Comparison of ENCODE assay signal across 8 mouse cellular contexts in the genomic region with DNA sequence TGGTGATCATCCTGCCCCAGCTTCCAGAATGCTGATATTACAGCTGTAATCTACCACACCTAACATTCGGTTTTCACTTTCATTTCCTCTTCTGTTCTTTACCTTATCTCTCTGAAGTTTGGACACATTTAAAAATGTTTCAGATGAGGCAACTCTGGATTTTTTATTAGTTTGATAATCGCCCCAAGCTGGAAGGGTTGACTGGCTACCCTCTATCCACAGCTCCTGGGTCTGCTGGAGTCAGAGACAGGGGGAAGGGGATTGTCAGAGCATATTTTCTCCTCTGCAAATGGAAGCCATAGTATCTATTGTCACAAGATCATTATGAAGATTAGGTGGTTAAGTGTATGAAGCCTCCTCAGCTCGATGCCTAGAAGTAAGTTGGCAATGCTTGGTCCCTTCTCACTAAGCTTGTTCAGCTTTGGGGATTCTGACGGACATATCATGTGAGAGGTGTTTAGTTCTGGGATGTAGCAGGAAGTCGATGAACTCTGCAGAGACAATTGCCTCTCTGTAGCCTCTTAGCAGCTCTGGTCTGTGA. TPM values are rescaled to one million over a fixed set of nuclear protein-coding genes. Genes with fewer than 3 reads are reported as not detected.
DNase-seq lines count a peak whose midpoint lies in the region; ATAC-seq and TF ChIP-seq lines count a peak whose summit lies in the region.

No protein-coding gene starts in this region.

- no peaks in the 10 kb centered on the region for H3K27me3 ChIP-seq in lung, embryonic 16.5 days (ENCODE audit: control insufficient read depth, insufficient read depth, low read depth, low read length)
- H3K27me3 ChIP-seq in hindbrain, postnatal 0 days (ENCODE audit: insufficient read depth, low read length): no peaks in the 10 kb centered on the region
- no peaks in the 10 kb centered on the region for H3K27me3 ChIP-seq in midbrain, embryonic 14.5 days (ENCODE audit: control insufficient read depth, insufficient read depth, low read length)

- peaks cover 12% of the 10 kb centered on the region for H3K4me1 ChIP-seq in lung, embryonic 16.5 days (replicated peaks; ENCODE audit: control insufficient read depth, insufficient read depth, low read length)
- peaks cover 6% of the 10 kb centered on the region; the same call in 1 of the 2 replicates for H3K4me1 ChIP-seq in hindbrain, postnatal 0 days (ENCODE audit: insufficient read depth, low read length)
- peaks cover 15% of the 10 kb centered on the region for H3K4me1 ChIP-seq in midbrain, embryonic 14.5 days (ENCODE audit: control insufficient read depth, insufficient read depth, low read length)

- 19% methylated on average over 5 of the region's 5 CpGs for WGBS in lung, embryonic 16.5 days
- WGBS in hindbrain, postnatal 0 days: 30% methylated on average over 5 of the region's 5 CpGs
- 31% methylated on average over 5 of the region's 5 CpGs for WGBS in midbrain, embryonic 14.5 days

- no peak for TF ChIP-seq CTCF in hindbrain, postnatal 0 days (IDR thresholded peaks at IDR 0.05; ENCODE audit: low read depth)

- H3K4me3 ChIP-seq in lung, embryonic 16.5 days (ENCODE audit: low read length): peak overlapping the region; percentile 63
- peak overlapping the region; percentile 96 for H3K4me3 ChIP-seq in hindbrain, postnatal 0 days (ENCODE audit: low read length)
- H3K4me3 ChIP-seq in midbrain, embryonic 14.5 days (replicated peaks; ENCODE audit: low read depth, low read length): peak overlapping the region; percentile 98

- DNase-seq in lung, postnatal 14 days: no peak
- peak; percentile 24 for DNase-seq in embryo, embryonic 10 days (ENCODE audit: low spot score)
- peak; percentile 5 for DNase-seq in hindbrain, postnatal 0 days (ENCODE audit: low spot score)
- peak; percentile 52 for DNase-seq in midbrain, embryonic 14.5 days
- no peak for DNase-seq in frontal cortex, postnatal 10 days (ENCODE audit: low spot score in 2 of 2)

- peak overlapping the region; percentile 86; the same call in 1 of the 2 replicates for H3K9ac ChIP-seq in lung, embryonic 16.5 days (ENCODE audit: low read length)
- H3K9ac ChIP-seq in hindbrain, postnatal 0 days (replicated peaks; ENCODE audit: low read length): peak overlapping the region; percentile 87
- H3K9ac ChIP-seq in midbrain, embryonic 14.5 days (replicated peaks; ENCODE audit: low read length): peak overlapping the region; percentile 97

- no peaks in the 10 kb centered on the region for H3K9me3 ChIP-seq in lung, embryonic 16.5 days (ENCODE audit: control insufficient read depth, low read length)
- no peaks in the 10 kb centered on the region for H3K9me3 ChIP-seq in hindbrain, postnatal 0 days (ENCODE audit: low read length)
- no peaks in the 10 kb centered on the region for H3K9me3 ChIP-seq in midbrain, embryonic 14.5 days (ENCODE audit: control insufficient read depth, low read length)

- peak overlapping the region; percentile 1; the same call in 1 of the 2 replicates for H3K27ac ChIP-seq in lung, embryonic 16.5 days (ENCODE audit: low read length)
- peak overlapping the region; percentile 98 for H3K27ac ChIP-seq in hindbrain, postnatal 0 days
- H3K27ac ChIP-seq in midbrain, embryonic 14.5 days (replicated peaks; ENCODE audit: low read depth, low read length): peak overlapping the region; percentile 99

- peak overlapping the region; percentile 76 for H3K4me2 ChIP-seq in lung, embryonic 16.5 days (ENCODE audit: low read depth, low read length)
- peak overlapping the region; percentile 73 for H3K4me2 ChIP-seq in hindbrain, postnatal 0 days (ENCODE audit: low read depth, low read length)
- H3K4me2 ChIP-seq in midbrain, embryonic 14.5 days (ENCODE audit: low read length): peak overlapping the region; percentile 82

- ATAC-seq in lung, embryonic 16.5 days (ENCODE audit: low read depth): no peak
- ATAC-seq in hindbrain, postnatal 0 days: no peak
- ATAC-seq in midbrain, embryonic 14.5 days (ENCODE audit: low FRiP score, low TSS enrichment): no peak
- ATAC-seq in granulocyte monocyte progenitor cell, adult 5-6 weeks (replicated peaks; ENCODE audit: poor library complexity, severe bottlenecking): no peak
- no peak for ATAC-seq in frontal cortex, adult (ENCODE audit: low TSS enrichment)

- no peaks in the 10 kb centered on the region for H3K36me3 ChIP-seq in lung, embryonic 16.5 days (ENCODE audit: control insufficient read depth, insufficient read depth, low read length)
- no peaks in the 10 kb centered on the region for H3K36me3 ChIP-seq in hindbrain, postnatal 0 days (ENCODE audit: insufficient read depth, low read length)
- no peaks in the 10 kb centered on the region for H3K36me3 ChIP-seq in midbrain, embryonic 14.5 days (ENCODE audit: control insufficient read depth, insufficient read depth, low read length)

RNA-seq across cellular contexts. Expression of gene Tut4, which starts 1.0 kb away (rescaled TPM):
- polyA plus RNA-seq in lung, embryonic 16.5 days (2015; fragmentation: Nextera tagmentation; extraction: Ambion mirVana): 53.9 and 57.7 TPM in 2 replicates
- total RNA-seq in hindbrain, postnatal 0 days (2014; rRNA removed): 38.2 and 50.4 TPM in 2 replicates
- polyA plus RNA-seq in hindbrain, postnatal 0 days (2015; fragmentation: Nextera tagmentation; extraction: Ambion mirVana): 40.4 and 46.8 TPM in 2 replicates
- 59.0 and 70.7 TPM in 2 replicates for polyA plus RNA-seq in midbrain, embryonic 14.5 days (2014; fragmentation: Nextera tagmentation; extraction: Ambion mirVana)
- total RNA-seq in granulocyte monocyte progenitor cell, adult 5-6 weeks (2014; fragmentation: Nextera tagmentation): 77.1 and 98.9 TPM in 2 replicates
- total RNA-seq in granulocyte monocyte progenitor cell, adult 5-6 weeks (2017): 24.9 and 25.1 TPM in 2 replicates

RNA-seq across cellular contexts. Expression of gene Gpx7, which starts 51.5 kb away (rescaled TPM):
- polyA plus RNA-seq in lung, embryonic 16.5 days (2015; fragmentation: Nextera tagmentation; extraction: Ambion mirVana): 89.7 and 90.6 TPM in 2 replicates
- total RNA-seq in hindbrain, postnatal 0 days (2014; rRNA removed): 36.5 and 47.2 TPM in 2 replicates
- 38.6 and 38.9 TPM in 2 replicates for polyA plus RNA-seq in hindbrain, postnatal 0 days (2015; fragmentation: Nextera tagmentation; extraction: Ambion mirVana)
- 16.2 and 23.9 TPM in 2 replicates for polyA plus RNA-seq in midbrain, embryonic 14.5 days (2014; fragmentation: Nextera tagmentation; extraction: Ambion mirVana)
- total RNA-seq in granulocyte monocyte progenitor cell, adult 5-6 weeks (2014; fragmentation: Nextera tagmentation): 1.8 and 4.2 TPM in 2 replicates
- total RNA-seq in granulocyte monocyte progenitor cell, adult 5-6 weeks (2017): 0.30 and 0.46 TPM in 2 replicates

Comparison
In these comparisons a context has a peak if more than half of its experiments do, and no peak if none do; other contexts are left out.
1. H3K27ac ChIP-seq: peak in every context shown above with its lines; median percentile 99 in midbrain, embryonic 14.5 days; 98 in hindbrain, postnatal 0 days; 1 in lung, embryonic 16.5 days.
2. DNase-seq: peak in embryo, embryonic 10 days (single experiment), hindbrain, postnatal 0 days (single experiment) and midbrain, embryonic 14.5 days (single experiment); none in lung, postnatal 14 days (single experiment) and frontal cortex, postnatal 10 days (0 of 2).
3. Peak in every context shown above with its lines, with median percentiles within 50 percentile points of each other: H3K4me2 ChIP-seq, H3K4me3 ChIP-seq and H3K9ac ChIP-seq.